Mouse (Mus musculus): ENCODE data around the gene Def8.
"Not testable (repeated sequence)": the region's sequence is repeated elsewhere in the genome, so short reads cannot be mapped to it uniquely, and the experiment has no call there.

DNA sequence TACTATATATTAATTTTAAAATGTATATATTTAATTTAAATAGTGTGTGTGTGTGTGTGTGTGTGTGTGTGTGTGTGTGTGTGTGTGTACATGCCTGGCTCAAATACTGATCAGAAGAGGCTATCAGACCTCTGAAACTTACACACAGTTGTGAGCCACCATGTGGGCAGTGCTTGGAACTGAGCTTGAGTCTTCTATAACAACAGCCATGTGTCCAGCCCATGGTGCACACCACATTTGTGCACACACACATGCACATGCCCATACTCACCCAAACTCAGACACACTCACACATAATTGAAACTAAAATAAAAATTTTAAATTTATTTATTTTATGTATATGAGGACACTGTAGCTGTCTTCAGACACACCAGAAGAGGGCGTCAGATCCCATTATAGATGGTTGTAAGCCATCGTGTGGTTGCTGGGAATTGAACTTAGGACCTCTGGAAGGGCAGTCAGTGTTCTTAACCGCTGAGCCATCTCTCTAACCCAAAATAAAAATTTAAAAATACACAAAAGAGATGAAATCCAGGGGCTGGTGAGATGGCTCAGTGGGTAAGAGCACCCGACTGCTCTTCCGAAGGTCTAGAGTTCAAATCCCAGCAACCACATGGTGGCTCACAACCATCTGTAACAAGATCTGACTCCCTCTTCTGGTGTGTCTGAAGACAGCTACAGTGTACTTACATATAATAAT lies 8.2 kb upstream of the Def8 start:
- not testable (repeated sequence) for TF ChIP-seq CTCF, EP300 (IDR thresholded peaks at IDR 0.05)
